In genomic region chr7:27535386-27535785, GRCm38 (mm10) we compare ENCODE assay signal across 25 mouse cellular contexts. TPM values are rescaled to one million over a fixed set of nuclear protein-coding genes. Genes with fewer than 3 reads are reported as not detected.
DNase-seq lines count a peak whose midpoint lies in the region; ATAC-seq and TF ChIP-seq lines count a peak whose summit lies in the region.
"Had no signal": no experiment of that assay in that cellular context is flagged by ENCODE, and none has a peak within 500 bp of the region (broad histone marks: within the 10 kb centered on the region; RNA-seq: fewer than 3 reads in every experiment).

No protein-coding gene starts in this region.

- H3K27ac ChIP-seq in forebrain, embryonic 10.5 days: 0 out of 2 replicates have a peak overlapping the region, but pooled peaks have one; percentile 40
- no peak overlapping the region for H3K27ac ChIP-seq in forebrain, embryonic 11.5 days (ENCODE audit: low read depth, low read length)
- H3K27ac ChIP-seq in MEL (ENCODE audit: control insufficient read depth, low read depth, low read length): no peak overlapping the region
- H3K27ac ChIP-seq: gastrocnemius, adult 2 months; heart, adult 2 months; hindbrain, embryonic 14.5 days; kidney, postnatal 0 days; limb, embryonic 10.5 days; midbrain, embryonic 13.5 days; neural tube, embryonic 15.5 days had no signal

- H3K9ac ChIP-seq in forebrain, embryonic 11.5 days (ENCODE audit: low read length): no peak overlapping the region
- H3K9ac ChIP-seq in MEL (ENCODE audit: control insufficient read depth, low read depth, low read length, poor library complexity, severe bottlenecking): no peak overlapping the region
- H3K9ac ChIP-seq: forebrain, postnatal 0 days; hindbrain, embryonic 14.5 days; midbrain, embryonic 13.5 days; neural tube, embryonic 15.5 days had no signal

- no peak for DNase-seq in forebrain, embryonic 10.5 days (ENCODE audit: extremely low spot score, low spot score)
- no peak for DNase-seq in forebrain, embryonic 11.5 days (ENCODE audit: low spot score)
- peak; percentile 65 for DNase-seq in MEL (ENCODE audit: low read depth, low spot score)
- DNase-seq in liver: peak; percentile 93
- no peak for DNase-seq in retina, postnatal 1 day
- DNase-seq in frontal cortex, postnatal 10 days (ENCODE audit: low spot score in 2 of 2): no peak
- no peak for DNase-seq in gastrocnemius, adult 8-10 months (ENCODE audit: low spot score in 2 of 2)
- DNase-seq: adrenal gland, adult 8-10 months; cerebellum, adult 8-10 months; forebrain, postnatal 0 days; gastrocnemius, adult 2 months; heart, adult 2 months; lung, adult 2 months; lung, postnatal 4 days; thymus, adult 2 months had no signal

- peak in 1 of 2 experiments; percentile 50; a peak in 2 of 4 replicates for TF ChIP-seq EP300 in MEL (IDR thresholded peaks at IDR 0.05; ENCODE audit: low read depth in 1 of 2, low read length in 2 of 2)

- WGBS in forebrain, embryonic 10.5 days: 93% methylated on average over 2 of the region's 2 CpGs
- WGBS in forebrain, embryonic 11.5 days: 87% methylated on average over 2 of the region's 2 CpGs

- H3K27me3 ChIP-seq in forebrain, embryonic 10.5 days (ENCODE audit: poor library complexity, severe bottlenecking): no peaks in the 10 kb centered on the region
- H3K27me3 ChIP-seq in forebrain, embryonic 11.5 days (ENCODE audit: control insufficient read depth, insufficient read depth, low read length): no peaks in the 10 kb centered on the region
- no peaks in the 10 kb centered on the region for H3K27me3 ChIP-seq in MEL (ENCODE audit: control insufficient read depth in 1 of 2, insufficient read depth in 2 of 2, low read length in 2 of 2)
- H3K27me3 ChIP-seq: midbrain, embryonic 13.5 days; neural tube, embryonic 15.5 days had no signal

- no peaks in the 10 kb centered on the region for H3K9me3 ChIP-seq in forebrain, embryonic 10.5 days
- H3K9me3 ChIP-seq in forebrain, embryonic 11.5 days (ENCODE audit: control insufficient read depth, low read length): no peaks in the 10 kb centered on the region
- H3K9me3 ChIP-seq in MEL (replicated peaks; ENCODE audit: insufficient read depth, low read length): no peaks in the 10 kb centered on the region
- H3K9me3 ChIP-seq: G1E; limb, embryonic 10.5 days; midbrain, embryonic 13.5 days; neural tube, embryonic 15.5 days had no signal

- H3K4me1 ChIP-seq in forebrain, embryonic 10.5 days: no peaks in the 10 kb centered on the region
- no peaks in the 10 kb centered on the region for H3K4me1 ChIP-seq in forebrain, embryonic 11.5 days (replicated peaks; ENCODE audit: control insufficient read depth, insufficient read depth, low read length)
- peaks cover 0 to 14% of the 10 kb centered on the region in 2 experiments; a peak in 3 of 4 replicates for H3K4me1 ChIP-seq in MEL (ENCODE audit: control insufficient read depth in 1 of 2, insufficient read depth in 2 of 2, low read length in 2 of 2)
- H3K4me1 ChIP-seq: midbrain, embryonic 13.5 days; neural tube, embryonic 15.5 days had no signal

- no peak overlapping the region for H3K4me3 ChIP-seq in forebrain, embryonic 10.5 days
- no peak overlapping the region for H3K4me3 ChIP-seq in forebrain, embryonic 11.5 days (ENCODE audit: low read depth, low read length)
- no peak overlapping the region for H3K4me3 ChIP-seq in MEL (ENCODE audit: control insufficient read depth in 1 of 2, insufficient read depth in 1 of 2, low read depth in 2 of 2, low read length in 2 of 2)
- H3K4me3 ChIP-seq: gastrocnemius, adult 2 months; heart, adult 2 months; limb, embryonic 10.5 days; midbrain, embryonic 13.5 days; myocyte; neural tube, embryonic 15.5 days had no signal

- no peak for TF ChIP-seq CTCF in MEL (IDR thresholded peaks at IDR 0.05 in 2 of 3, conservative IDR thresholded peaks at IDR 0.05 in 1 of 3; ENCODE audit: control insufficient read depth in 1 of 3, insufficient read depth in 1 of 3, low read depth in 2 of 3, low read length in 3 of 3, poor library complexity in 1 of 3, severe bottlenecking in 1 of 3)

- TF ChIP-seq POLR2A in MEL (IDR thresholded peaks at IDR 0.05; ENCODE audit: control insufficient read depth in 1 of 2, insufficient read depth in 1 of 2, low read depth in 1 of 2, low read length in 2 of 2, poor library complexity in 1 of 2): no peak

- ATAC-seq in forebrain, embryonic 11.5 days (replicated peaks; ENCODE audit: low FRiP score): no peak
- ATAC-seq in megakaryocyte progenitor cell, adult 5-6 weeks (replicated peaks; ENCODE audit: poor library complexity): peak; percentile 72
- ATAC-seq: CD4-positive, CD25-positive, alpha-beta regulatory T cell, adult 4 months; forebrain, postnatal 0 days; intestine, postnatal 0 days; midbrain, embryonic 13.5 days had no signal

- no peak for TF ChIP-seq RAD21 in MEL (IDR thresholded peaks at IDR 0.05; ENCODE audit: low read depth, low read length)

- no peaks in the 10 kb centered on the region for H3K79me2 ChIP-seq in MEL (ENCODE audit: control insufficient read depth, insufficient read depth, low read length, poor library complexity)

- H3K36me3 ChIP-seq in forebrain, embryonic 10.5 days (replicated peaks): peaks cover 61% of the 10 kb centered on the region
- no peaks in the 10 kb centered on the region; the same call in 1 of the 2 replicates for H3K36me3 ChIP-seq in forebrain, embryonic 11.5 days (ENCODE audit: control insufficient read depth, insufficient read depth, low read length)
- 0 out of 4 replicates have a peak, but pooled peaks cover 0 to 1% of the 10 kb centered on the region in 2 experiments for H3K36me3 ChIP-seq in MEL (ENCODE audit: control insufficient read depth in 1 of 2, insufficient read depth in 2 of 2, low read length in 2 of 2)

- H3K4me2 ChIP-seq in forebrain, embryonic 11.5 days (ENCODE audit: low read depth, low read length, severe bottlenecking): no peak overlapping the region
- H3K4me2 ChIP-seq: hindbrain, embryonic 14.5 days; midbrain, embryonic 13.5 days; neural tube, embryonic 15.5 days had no signal

TF ChIP-seq in MEL, 35 proteins besides CTCF, POLR2A, EP300 and RAD21 (continues in another document):
- TF ChIP-seq GATA1 (IDR thresholded peaks at IDR 0.05; ENCODE audit: low read depth, low read length) (peak; percentile 52; the same call in 1 of the 2 replicates), TCF12 (IDR thresholded peaks at IDR 0.05; ENCODE audit: low read depth, low read length) (no peak), E2F4 (IDR thresholded peaks at IDR 0.05; ENCODE audit: borderline replicate concordance, low read depth, low read length) (no peak), ZKSCAN1 (IDR thresholded peaks at IDR 0.05; ENCODE audit: low read depth, low read length) (no peak), CHD1 (IDR thresholded peaks at IDR 0.05; ENCODE audit: low read depth, low read length) (no peak)

RNA-seq across cellular contexts. Expression of gene Hipk4, which starts 12.3 kb away (rescaled TPM):
- polyA plus RNA-seq in forebrain, embryonic 10.5 days (2016; fragmentation: Nextera tagmentation; extraction: Ambion mirVana): 0.41 and 0.63 TPM in 2 replicates
- 0.52 and 0.93 TPM in 2 replicates for polyA plus RNA-seq in forebrain, embryonic 11.5 days (2014; fragmentation: Nextera tagmentation; extraction: Ambion mirVana)
- total RNA-seq in MEL (2012; rRNA removed): not detected in 2 replicates
- polyA plus RNA-seq in MEL (2012; ENCODE audit: insufficient read depth in 1 of 2, insufficient read length in 2 of 2, low read depth in 1 of 2, low replicate concordance in 2 of 2, missing spikeins in 1 of 2): under 1 TPM in 1 of 2 experiments, not detected in 1; 0.26 TPM
- 0.10 and 0.25 TPM in 2 replicates for total RNA-seq in megakaryocyte progenitor cell, adult 5-6 weeks (2015)
- total RNA-seq in megakaryocyte progenitor cell, adult 5-6 weeks (2017): 0.07 and 0.29 TPM in 2 replicates
- total RNA-seq in gastrocnemius, adult 8-10 months (2022): under 1 TPM in 1 of 4 experiments, not detected in 3; 0.11 TPM

RNA-seq across cellular contexts. Expression of gene Pld3, which starts 17.6 kb away (rescaled TPM):
- 41.9 and 42.0 TPM in 2 replicates for polyA plus RNA-seq in forebrain, embryonic 10.5 days (2016; fragmentation: Nextera tagmentation; extraction: Ambion mirVana)
- polyA plus RNA-seq in forebrain, embryonic 11.5 days (2014; fragmentation: Nextera tagmentation; extraction: Ambion mirVana): 52.1 and 56.4 TPM in 2 replicates
- total RNA-seq in MEL (2012; rRNA removed): 8.0 and 11.1 TPM in 2 replicates
- polyA plus RNA-seq in MEL (2012; ENCODE audit: insufficient read depth in 1 of 2, insufficient read length in 2 of 2, low read depth in 1 of 2, low replicate concordance in 2 of 2, missing spikeins in 1 of 2): 10 to 100 TPM in 1 of 2 experiments, not detected in 1; 22.8 TPM
- total RNA-seq in megakaryocyte progenitor cell, adult 5-6 weeks (2015): 9.3 and 9.4 TPM in 2 replicates
- 5.3 and 7.5 TPM in 2 replicates for total RNA-seq in megakaryocyte progenitor cell, adult 5-6 weeks (2017)
- 10 to 100 TPM; 14.0 to 15.3 (median 14.9) TPM for total RNA-seq in gastrocnemius, adult 8-10 months (2022)

RNA-seq across cellular contexts. Expression of gene 2310022A10Rik, which starts 17.6 kb away (rescaled TPM):
- polyA plus RNA-seq in forebrain, embryonic 10.5 days (2016; fragmentation: Nextera tagmentation; extraction: Ambion mirVana): 38.8 and 39.3 TPM in 2 replicates
- 34.0 and 34.1 TPM in 2 replicates for polyA plus RNA-seq in forebrain, embryonic 11.5 days (2014; fragmentation: Nextera tagmentation; extraction: Ambion mirVana)
- total RNA-seq in MEL (2012; rRNA removed): 5.9 and 6.6 TPM in 2 replicates
- 10 to 100 TPM in 1 of 2 experiments, not detected in 1; 33.2 TPM for polyA plus RNA-seq in MEL (2012; ENCODE audit: insufficient read depth in 1 of 2, insufficient read length in 2 of 2, low read depth in 1 of 2, low replicate concordance in 2 of 2, missing spikeins in 1 of 2)
- total RNA-seq in megakaryocyte progenitor cell, adult 5-6 weeks (2015): 13.4 and 14.1 TPM in 2 replicates
- 12.4 and 15.6 TPM in 2 replicates for total RNA-seq in megakaryocyte progenitor cell, adult 5-6 weeks (2017)
- total RNA-seq in gastrocnemius, adult 8-10 months (2022): 100 to 1,000 TPM; 118 to 123 (median 121) TPM

RNA-seq across cellular contexts. Expression of gene Prx, which starts 36.3 kb away (rescaled TPM):
- 3.1 TPM in 2 replicates for polyA plus RNA-seq in forebrain, embryonic 10.5 days (2016; fragmentation: Nextera tagmentation; extraction: Ambion mirVana)
- 1.2 and 1.3 TPM in 2 replicates for polyA plus RNA-seq in forebrain, embryonic 11.5 days (2014; fragmentation: Nextera tagmentation; extraction: Ambion mirVana)
- total RNA-seq in MEL (2012; rRNA removed): 0.39 TPM in 2 replicates
- 1 to 10 TPM in 1 of 2 experiments, not detected in 1; 1.4 TPM for polyA plus RNA-seq in MEL (2012; ENCODE audit: insufficient read depth in 1 of 2, insufficient read length in 2 of 2, low read depth in 1 of 2, low replicate concordance in 2 of 2, missing spikeins in 1 of 2)
- 0.52 and 0.68 TPM in 2 replicates for total RNA-seq in megakaryocyte progenitor cell, adult 5-6 weeks (2015)
- total RNA-seq in megakaryocyte progenitor cell, adult 5-6 weeks (2017): 0.75 and 0.81 TPM in 2 replicates
- 1 to 10 TPM; 2.3 to 7.7 (median 5.7) TPM for total RNA-seq in gastrocnemius, adult 8-10 months (2022)

RNA-seq across cellular contexts. Expression of gene Sertad1, which starts 48.7 kb away (rescaled TPM):
- 17.7 and 18.6 TPM in 2 replicates for polyA plus RNA-seq in forebrain, embryonic 10.5 days (2016; fragmentation: Nextera tagmentation; extraction: Ambion mirVana)
- 16.3 and 18.2 TPM in 2 replicates for polyA plus RNA-seq in forebrain, embryonic 11.5 days (2014; fragmentation: Nextera tagmentation; extraction: Ambion mirVana)
- 9.9 and 12.4 TPM in 2 replicates for total RNA-seq in MEL (2012; rRNA removed)
- polyA plus RNA-seq in MEL (2012; ENCODE audit: insufficient read depth in 1 of 2, insufficient read length in 2 of 2, low read depth in 1 of 2, low replicate concordance in 2 of 2, missing spikeins in 1 of 2): 10 to 100 TPM in 1 of 2 experiments, not detected in 1; 10.6 TPM
- 9.2 and 12.5 TPM in 2 replicates for total RNA-seq in megakaryocyte progenitor cell, adult 5-6 weeks (2015)
- 5.9 and 6.8 TPM in 2 replicates for total RNA-seq in megakaryocyte progenitor cell, adult 5-6 weeks (2017)
- total RNA-seq in gastrocnemius, adult 8-10 months (2022): 1 to 10 TPM; 6.5 to 9.8 (median 8.8) TPM

Comparison
In these comparisons a context has a peak if more than half of its experiments do, and no peak if none do; other contexts are left out.
1. DNase-seq: peak in MEL (single experiment) and liver (single experiment); none in forebrain, embryonic 10.5 days (single experiment), forebrain, embryonic 11.5 days (single experiment), retina, postnatal 1 day (single experiment), frontal cortex, postnatal 10 days (0 of 2) and gastrocnemius, adult 8-10 months (0 of 2).
2. RNA of gene 2310022A10Rik, which starts 17.6 kb away (total RNA-seq): 118 to 123 TPM in gastrocnemius, adult 8-10 months; 12.4 to 15.6 TPM in megakaryocyte progenitor cell, adult 5-6 weeks and 5.9 to 6.6 TPM in MEL; every median in the first group is over 4 times any median in the second.